Mouse (Mus musculus): Measurements from ENCODE around the gene Gm4744.
"Not testable (repeated sequence)": the region's sequence is repeated elsewhere in the genome, so short reads cannot be mapped to it uniquely, and the experiment has no call there.

Gm4744 gene

GRCm38 (mm10) chr6:40951770-40952169, at the start of gene Gm4744:
Gm4744 (minus strand) TSS chr6:40951870.
- no peak for DNase-seq (ENCODE audit: low read depth, low spot score)

GRCm38 (mm10) chr6:40999379-40999778, 47.7 kb upstream of the Gm4744 start, which contains the start of gene Gm2663:
Gm2663 (minus strand) TSS chr6:40999479.
- not testable (repeated sequence) for DNase-seq (ENCODE audit: low read depth, low spot score)

- not testable (repeated sequence) for DNase-seq (ENCODE audit: low read depth, low spot score)
Observed at GRCm38 (mm10) chr6:40964454-40964853, 12.8 kb upstream of the Gm4744 start, which contains the start of gene 1810009J06Rik. 1810009J06Rik (plus strand) TSS chr6:40964754.

GRCm38 (mm10) chr6:40953716-40954115, 2.0 kb upstream of the Gm4744 start:
- DNase-seq (ENCODE audit: low read depth, low spot score) = no peak

- DNase-seq (ENCODE audit: low read depth, low spot score) = no peak
Observed at GRCm38 (mm10) chr6:40940457-40940856, 11.2 kb downstream of the Gm4744 start, which contains the start of gene 1700074P13Rik. 1700074P13Rik (minus strand) TSS chr6:40940557.

- DNase-seq (ENCODE audit: low read depth, low spot score) = no peak
Observed at GRCm38 (mm10) chr6:40919954-40920353, 31.7 kb downstream of the Gm4744 start.

- no peak for DNase-seq (ENCODE audit: low read depth, low spot score)
Observed at GRCm38 (mm10) chr6:40900287-40900686, 51.4 kb downstream of the Gm4744 start, which contains the start of gene Prss58. Prss58 (minus strand) TSS chr6:40900387.
